Mouse (Mus musculus): ENCODE measurements around the gene Zfp446.

- no peak for TF ChIP-seq CTCF (IDR thresholded peaks at IDR 0.05; ENCODE audit: low read depth, low read length)
- no peak for TF ChIP-seq EP300 (IDR thresholded peaks at IDR 0.05; ENCODE audit: insufficient read depth, low read depth, low read length)
Measured at GRCm38 (mm10) chr7:13023928-13024731, 46.5 kb downstream of the Zfp446 start.

Data from ES-Bruce4 (cell line).